Mouse (Mus musculus) liver, embryonic 11.5 days (tissue): ENCODE measurements at regions not wholly inside any gene's neighbourhood (a gene's known extent, or its start where the extent isn't known, plus 50 kb on each side); places are given as distances from the start of the nearest gene placed in this dataset.

Experiments
- ATAC-seq: fragments of 200-750 bp; cut with Nextera tagmentation; replicated peaks from 2 replicates; pipeline ENCODE4 v1.8.0; 2017; ENCODE audit warnings: moderate number of reproducible peaks, mild to moderate bottlenecking, moderate TSS enrichment, moderate library complexity; ENCODE audit not compliant: low FRiP score
- DNase-seq: peaks from one replicate; pipeline ENCODE4 v3.0.0-alpha.2; 2017; ENCODE audit warnings: low spot score
- H3K27ac ChIP-seq: fragments of 300-500 bp; sonication (generic); 2 replicates; pipeline ENCODE4 v1.5.1; 2014; ENCODE audit warnings: mild to moderate bottlenecking, low read depth, low read length, control low read depth
- H3K27me3 ChIP-seq: fragments of 300-500 bp; sonication (generic); replicated peaks from 2 replicates; pipeline ENCODE4 v1.6.1; 2014; ENCODE audit warnings: low read length, mixed read lengths; ENCODE audit not compliant: control insufficient read depth, insufficient read depth
- H3K36me3 ChIP-seq: fragments of 300-500 bp; sonication (generic); 2 replicates; pipeline ENCODE4 v1.6.1; 2014; ENCODE audit warnings: mild to moderate bottlenecking, low read length, moderate library complexity, mixed read lengths; ENCODE audit not compliant: control insufficient read depth, insufficient read depth
- H3K4me1 ChIP-seq: fragments of 300-500 bp; sonication (generic); replicated peaks from 2 replicates; pipeline ENCODE4 v1.6.1; 2014; ENCODE audit warnings: low read length, mixed read lengths; ENCODE audit not compliant: control insufficient read depth, insufficient read depth
- H3K4me2 ChIP-seq: fragments of 300-500 bp; sonication (generic); 2 replicates; pipeline ENCODE4 v1.6.1; 2014; ENCODE audit warnings: mild to moderate bottlenecking, control low read depth, moderate library complexity
- H3K4me3 ChIP-seq: fragments of 300-500 bp; sonication (generic); 2 replicates; pipeline ENCODE4 v1.5.1; 2014; ENCODE audit warnings: low read depth, low read length, control low read depth
- H3K9ac ChIP-seq: fragments of 300-500 bp; sonication (generic); 2 replicates; pipeline ENCODE4 v1.6.1; 2014; ENCODE audit warnings: low read depth, low read length, control low read depth
- H3K9me3 ChIP-seq: fragments of 300-500 bp; sonication (generic); 2 replicates; pipeline ENCODE4 v1.6.1; 2016; ENCODE audit warnings: low read length, inconsistent platforms, mixed read lengths; ENCODE audit not compliant: control insufficient read depth
- WGBS: fragments of 180-500 bp; shearing (Covaris S2); extraction: QIAGEN DNeasy Blood & Tissue Kit; methylation state at CpG from one replicate; pipeline ENCODE4 v1.1.7; 2014; 5-methylcytosine and 5-hydroxymethylcytosine counted together

DNA sequence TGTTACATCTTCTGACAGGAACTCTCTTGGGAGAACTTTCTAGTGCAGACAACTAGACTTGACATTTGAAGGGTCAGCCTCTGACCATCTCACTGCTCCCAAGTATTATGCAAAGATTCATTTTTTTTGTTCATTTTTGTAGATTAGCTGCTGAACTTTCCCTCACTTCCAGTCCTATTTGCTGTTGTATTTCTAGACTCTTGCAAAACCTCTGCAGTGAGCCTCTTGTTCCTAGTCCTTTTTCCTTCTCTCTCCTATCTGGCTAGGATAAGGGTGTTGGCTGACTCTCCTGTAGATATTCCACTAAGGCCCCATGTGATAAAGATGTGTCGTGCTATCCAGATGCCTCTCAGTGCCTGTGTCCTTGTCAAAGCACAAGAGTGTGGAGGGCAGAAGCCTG lies 198.5 kb upstream of the Cpeb2 start:
- ATAC-seq = no peak
- 50% methylated on average over 1 of the region's 1 CpGs for WGBS

GRCm38 (mm10) chr5:43037592-43037991 lies 195.4 kb upstream of the Cpeb2 start:
- Histone ChIP-seq H3K36me3 (no peaks in the 10 kb centered on the region), H3K4me3 (no peak overlapping the region), H3K27me3 (no peaks in the 10 kb centered on the region), H3K9ac (no peak overlapping the region), H3K4me1 (no peaks in the 10 kb centered on the region), H3K4me2 (no peak overlapping the region), H3K27ac (no peak overlapping the region), H3K9me3 (no peaks in the 10 kb centered on the region)
- DNase-seq = no peak
- ATAC-seq = no peak
- WGBS = 59% methylated on average over 3 of the region's 3 CpGs

More for the DNA sequence above, 198.5 kb upstream of the Cpeb2 start:
- Histone ChIP-seq H3K36me3 (no peaks in the 10 kb centered on the region), H3K9me3 (no peaks in the 10 kb centered on the region), H3K4me3 (no peak overlapping the region), H3K4me2 (no peak overlapping the region), H3K27ac (no peak overlapping the region), H3K4me1 (no peaks in the 10 kb centered on the region), H3K9ac (no peak overlapping the region), H3K27me3 (no peaks in the 10 kb centered on the region)
- no peak for DNase-seq

GRCm38 (mm10) chr5:43039525-43039924 lies 193.4 kb upstream of the Cpeb2 start:
- Histone ChIP-seq H3K36me3 (no peaks in the 10 kb centered on the region), H3K9ac (no peak overlapping the region), H3K9me3 (no peaks in the 10 kb centered on the region), H3K4me2 (no peak overlapping the region), H3K4me1 (no peaks in the 10 kb centered on the region), H3K4me3 (no peak overlapping the region), H3K27me3 (no peaks in the 10 kb centered on the region), H3K27ac (no peak overlapping the region)
- 83% methylated on average over 3 of the region's 3 CpGs for WGBS
- DNase-seq = no peak
- no peak for ATAC-seq

DNA sequence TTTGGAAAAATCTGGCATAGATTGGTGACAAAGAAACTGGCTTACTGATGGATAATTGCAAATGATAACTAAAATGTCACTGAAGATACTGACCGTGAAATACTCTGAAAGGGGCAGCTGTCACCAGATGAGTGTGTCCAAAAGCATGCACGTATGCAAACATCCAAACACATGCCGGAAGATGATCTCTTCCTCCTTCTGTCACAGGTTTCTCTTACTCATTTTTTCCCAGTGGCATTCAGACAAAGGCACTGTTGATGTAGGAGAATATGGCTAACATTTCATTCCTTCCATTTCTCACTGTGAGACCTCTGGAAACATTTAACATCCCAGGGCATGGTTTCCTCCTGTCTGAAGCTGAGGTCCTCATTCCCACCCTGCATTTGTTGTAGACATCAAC lies 190.4 kb upstream of the Cpeb2 start:
- H3K4me2 ChIP-seq = no peak overlapping the region
- 89% methylated on average over 3 of the region's 3 CpGs for WGBS
- DNase-seq = no peak
- no peaks in the 10 kb centered on the region for H3K27me3 ChIP-seq
- H3K9ac ChIP-seq = no peak overlapping the region
- no peak overlapping the region for H3K27ac ChIP-seq
- no peaks in the 10 kb centered on the region for H3K4me1 ChIP-seq
- H3K9me3 ChIP-seq = no peaks in the 10 kb centered on the region
- H3K36me3 ChIP-seq = no peaks in the 10 kb centered on the region
- no peak overlapping the region for H3K4me3 ChIP-seq
- no peak for ATAC-seq

DNA sequence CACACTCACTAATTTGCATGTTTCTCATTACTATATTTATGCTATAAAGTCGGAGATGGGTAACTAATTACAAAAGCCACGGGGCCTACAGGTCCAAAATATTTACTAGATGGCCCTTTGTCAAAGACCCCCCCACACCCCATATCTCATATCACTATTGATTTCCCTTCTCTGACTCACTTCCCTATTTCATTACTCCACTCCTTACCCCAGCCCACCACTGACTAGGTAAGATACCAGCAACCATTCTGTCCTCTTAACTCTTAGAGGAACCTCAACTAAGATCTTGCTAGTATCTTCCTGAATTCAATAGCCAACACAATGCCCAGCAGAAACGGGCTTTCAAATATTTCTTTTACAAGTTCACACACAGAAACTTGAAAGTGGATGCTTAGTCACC lies 187.1 kb upstream of the Cpeb2 start:
- no peaks in the 10 kb centered on the region for H3K4me1 ChIP-seq
- H3K4me2 ChIP-seq = no peak overlapping the region
- H3K27me3 ChIP-seq = no peaks in the 10 kb centered on the region
- DNase-seq = no peak
- no peak overlapping the region for H3K9ac ChIP-seq
- H3K9me3 ChIP-seq = no peaks in the 10 kb centered on the region
- ATAC-seq = no peak
- H3K27ac ChIP-seq = no peak overlapping the region
- WGBS = 58% methylated on average over 3 of the region's 3 CpGs
- no peak overlapping the region for H3K4me3 ChIP-seq
- H3K36me3 ChIP-seq = no peaks in the 10 kb centered on the region

GRCm38 (mm10) chr5:43047316-43047715 lies 185.7 kb upstream of the Cpeb2 start:
- ATAC-seq (no peak), DNase-seq (no peak)
- Histone ChIP-seq H3K27me3 (no peaks in the 10 kb centered on the region), H3K4me3 (no peak overlapping the region), H3K27ac (no peak overlapping the region), H3K9me3 (no peaks in the 10 kb centered on the region), H3K4me2 (no peak overlapping the region), H3K9ac (no peak overlapping the region), H3K4me1 (no peaks in the 10 kb centered on the region), H3K36me3 (no peaks in the 10 kb centered on the region)
- 88% methylated on average over 2 of the region's 2 CpGs for WGBS

DNA sequence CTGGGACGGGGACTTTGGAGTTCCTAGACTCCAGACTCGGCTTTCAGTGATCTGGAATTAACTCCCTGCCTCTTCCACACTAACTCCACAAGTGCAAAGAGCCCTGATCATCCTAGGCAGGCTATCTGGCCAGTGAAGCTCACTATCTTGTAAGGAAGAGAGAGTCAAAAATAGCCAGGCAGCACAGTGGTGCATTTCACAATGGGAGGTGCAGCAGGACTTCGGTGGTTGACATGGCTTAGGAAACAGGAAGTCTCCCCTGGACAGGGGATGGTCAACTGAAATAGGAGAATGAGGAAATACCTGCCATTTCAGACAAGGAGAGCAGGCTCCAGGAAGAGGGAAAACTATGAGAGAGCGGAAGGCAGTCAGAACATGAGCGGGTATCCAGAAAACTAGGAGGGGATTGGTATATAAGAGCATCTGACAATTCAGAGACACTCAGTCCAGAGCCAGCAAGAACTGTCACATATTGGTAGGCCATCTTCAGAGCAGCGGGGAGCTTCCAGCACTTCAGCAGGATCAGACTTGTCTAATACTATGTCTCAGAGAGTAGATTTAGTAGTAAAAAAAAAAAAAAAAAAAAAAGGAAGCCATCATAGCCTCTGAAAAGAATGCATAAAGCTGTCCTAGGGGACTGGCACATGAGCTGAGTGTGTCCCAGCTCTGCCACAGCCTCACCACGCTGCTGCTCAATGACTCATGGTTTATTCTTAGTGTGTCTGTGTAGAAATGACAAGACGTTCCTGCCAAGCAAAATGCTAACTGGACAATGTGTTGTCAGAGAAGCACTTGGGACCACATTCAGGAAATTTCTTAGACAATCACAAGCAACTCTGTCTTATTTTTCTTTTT lies 184.5 kb upstream of the Cpeb2 start:
- Histone ChIP-seq H3K27ac (no peak overlapping the region), H3K36me3 (no peaks in the 10 kb centered on the region)
- no peak for ATAC-seq

DNA sequence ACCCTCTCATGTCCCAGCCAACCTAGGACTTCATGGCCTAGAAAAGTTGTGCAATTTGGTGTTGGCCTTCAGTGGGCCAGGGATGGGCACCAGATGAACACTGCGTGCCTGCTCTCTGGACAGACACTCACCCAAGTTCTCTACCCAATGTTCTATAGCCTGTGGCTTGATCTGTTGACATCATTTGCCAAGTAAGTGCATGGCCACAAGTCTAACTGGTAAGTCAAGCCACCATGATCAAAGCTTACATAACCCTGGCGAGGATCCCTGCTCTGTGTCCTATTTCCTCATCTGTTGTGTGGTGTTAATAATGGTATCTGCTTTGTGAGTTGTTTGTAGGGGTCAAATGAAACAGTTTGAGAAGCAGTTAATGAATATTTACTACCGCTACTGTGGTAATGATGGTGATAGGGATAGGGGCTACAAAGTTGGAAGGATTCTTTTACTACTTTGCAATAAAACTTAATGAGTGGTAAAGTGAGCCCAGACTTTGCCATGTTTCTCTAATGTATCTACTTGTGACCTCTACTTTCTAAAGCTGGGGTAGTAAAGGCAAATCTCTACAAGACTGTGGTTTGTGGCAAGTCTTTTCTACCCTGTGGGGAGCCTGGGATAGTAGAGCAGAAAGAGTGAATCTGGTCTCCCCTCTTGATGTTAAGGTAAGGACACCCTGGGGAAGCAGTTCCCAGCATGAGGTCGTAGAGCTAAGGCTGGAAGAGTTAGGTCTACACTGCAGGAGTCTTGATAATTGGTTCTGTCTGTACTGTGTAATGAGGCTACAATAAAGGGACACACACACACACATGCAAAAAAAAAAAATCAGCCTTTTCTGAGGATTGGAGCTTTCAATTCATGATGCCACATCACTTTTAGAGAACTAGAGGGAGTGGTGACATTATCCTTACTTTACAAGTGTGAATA lies 183.3 kb upstream of the Cpeb2 start:
- ATAC-seq (no peak), DNase-seq (no peak)
- Histone ChIP-seq H3K4me2 (no peak overlapping the region), H3K4me3 (no peak overlapping the region), H3K27me3 (no peaks in the 10 kb centered on the region), H3K9ac (no peak overlapping the region), H3K4me1 (no peaks in the 10 kb centered on the region), H3K27ac (no peak overlapping the region), H3K36me3 (no peaks in the 10 kb centered on the region), H3K9me3 (no peaks in the 10 kb centered on the region)
- WGBS = 83% methylated on average over 4 of the region's 4 CpGs

More for the DNA sequence above, 184.5 kb upstream of the Cpeb2 start:
- Histone ChIP-seq H3K4me2 (no peak overlapping the region), H3K4me3 (no peak overlapping the region), H3K9ac (no peak overlapping the region), H3K27me3 (no peaks in the 10 kb centered on the region), H3K4me1 (no peaks in the 10 kb centered on the region), H3K9me3 (no peaks in the 10 kb centered on the region)
- no peak for DNase-seq
- WGBS = 54% methylated on average over 8 of the region's 8 CpGs
